Mouse (Mus musculus): ENCODE measurements at regions not wholly inside any gene's neighbourhood (a gene's known extent, or its start where the extent isn't known, plus 50 kb on each side); places are given as distances from the start of the nearest gene placed in this dataset.
A peak's percentile ranks its signal among the peaks of the same experiment; 100 is the strongest.

GRCm38 (mm10) chr13:105377038-105377437, 66.4 kb upstream of the Htr1a start:
- DNase-seq (ENCODE audit: low spot score), result peak; percentile 39

GRCm38 (mm10) chr13:105378587-105378986, 64.9 kb upstream of the Htr1a start:
- DNase-seq (ENCODE audit: low spot score), result no peak

GRCm38 (mm10) chr13:105387016-105387772, 56.2 kb upstream of the Htr1a start:
- no peak for DNase-seq (ENCODE audit: low spot score)
